Mouse (Mus musculus): ENCODE data around the gene Mme. TPM values are rescaled to one million over a fixed set of nuclear protein-coding genes. Genes with fewer than 3 reads are reported as not detected.
A peak's percentile ranks its signal among the peaks of the same experiment; 100 is the strongest.

The Mme gene
- polyA plus RNA-seq (2016; fragmentation: Nextera tagmentation; extraction: Ambion mirVana), result 10.4 and 12.2 TPM in 2 replicates

GRCm38 (mm10) chr3:63241099-63241587, at the start of gene Mme:
Gene Mme, plus strand, starts transcription at chr3:63241537.
- H3K4me1 ChIP-seq, result no peaks in the 10 kb centered on the region
- 85% methylated on average over 7 of the region's 7 CpGs for WGBS
- no peak within 1 kb of the TSS for H3K27ac ChIP-seq (replicated peaks)
- no peaks in the 10 kb centered on the region for H3K9me3 ChIP-seq (replicated peaks)
- DNase-seq (ENCODE audit: low spot score), result no peak
- H3K4me3 ChIP-seq, result no peak within 1 kb of the TSS
- no peaks in the 10 kb centered on the region for H3K27me3 ChIP-seq (ENCODE audit: low read depth, poor library complexity, severe bottlenecking)
- H3K36me3 ChIP-seq, result no peaks in the 10 kb centered on the region

DNA sequence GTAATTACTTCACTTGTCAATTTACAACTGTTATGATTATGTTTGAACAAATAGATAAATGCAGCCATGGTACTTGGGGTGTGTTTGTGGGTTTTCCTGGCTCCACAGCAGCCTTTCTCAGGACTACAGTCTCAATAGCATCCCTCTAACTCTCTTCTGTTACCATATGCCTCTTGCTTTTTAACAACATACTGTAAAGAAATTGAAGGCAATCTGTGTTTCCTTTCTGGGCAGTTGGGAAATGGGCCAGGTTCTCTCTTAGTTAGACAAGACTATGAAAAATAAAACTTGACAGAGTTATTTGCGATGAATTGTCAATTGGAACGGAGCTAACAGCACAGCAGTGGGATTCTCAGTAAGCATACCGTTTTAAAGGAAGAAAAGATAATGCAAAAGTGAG, 44.8 kb upstream of the Mme start:
- WGBS, result 90% methylated on average over 3 of the region's 3 CpGs
- H3K4me1 ChIP-seq, result no peaks in the 10 kb centered on the region
- H3K36me3 ChIP-seq, result no peaks in the 10 kb centered on the region
- H3K27ac ChIP-seq (replicated peaks), result no peak overlapping the region
- no peak for DNase-seq (ENCODE audit: low spot score)
- no peaks in the 10 kb centered on the region for H3K27me3 ChIP-seq (ENCODE audit: low read depth, poor library complexity, severe bottlenecking)
- H3K9me3 ChIP-seq (replicated peaks), result no peaks in the 10 kb centered on the region
- H3K4me3 ChIP-seq, result no peak overlapping the region

DNA sequence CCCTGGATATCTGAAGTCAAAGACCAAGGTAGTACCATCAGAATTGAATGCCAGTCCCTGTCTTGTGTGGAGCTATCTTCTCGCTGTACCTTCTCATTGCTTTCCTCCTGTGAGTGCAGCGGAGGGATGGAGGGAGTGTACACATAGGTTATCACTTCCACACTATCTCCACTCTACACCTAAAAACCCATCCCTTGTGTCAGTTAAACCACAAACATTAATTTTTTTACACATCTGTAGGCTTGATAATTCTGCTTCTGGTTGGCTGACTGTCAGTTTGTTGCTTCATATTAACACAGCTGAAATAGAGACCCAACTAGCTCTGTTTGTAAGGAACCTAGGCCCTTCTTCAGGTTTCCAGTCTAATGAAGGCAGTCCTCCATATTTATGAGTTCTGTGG, 43.3 kb upstream of the Mme start:
- H3K4me3 ChIP-seq, result no peak overlapping the region
- 91% methylated on average over 2 of the region's 2 CpGs for WGBS

DNA sequence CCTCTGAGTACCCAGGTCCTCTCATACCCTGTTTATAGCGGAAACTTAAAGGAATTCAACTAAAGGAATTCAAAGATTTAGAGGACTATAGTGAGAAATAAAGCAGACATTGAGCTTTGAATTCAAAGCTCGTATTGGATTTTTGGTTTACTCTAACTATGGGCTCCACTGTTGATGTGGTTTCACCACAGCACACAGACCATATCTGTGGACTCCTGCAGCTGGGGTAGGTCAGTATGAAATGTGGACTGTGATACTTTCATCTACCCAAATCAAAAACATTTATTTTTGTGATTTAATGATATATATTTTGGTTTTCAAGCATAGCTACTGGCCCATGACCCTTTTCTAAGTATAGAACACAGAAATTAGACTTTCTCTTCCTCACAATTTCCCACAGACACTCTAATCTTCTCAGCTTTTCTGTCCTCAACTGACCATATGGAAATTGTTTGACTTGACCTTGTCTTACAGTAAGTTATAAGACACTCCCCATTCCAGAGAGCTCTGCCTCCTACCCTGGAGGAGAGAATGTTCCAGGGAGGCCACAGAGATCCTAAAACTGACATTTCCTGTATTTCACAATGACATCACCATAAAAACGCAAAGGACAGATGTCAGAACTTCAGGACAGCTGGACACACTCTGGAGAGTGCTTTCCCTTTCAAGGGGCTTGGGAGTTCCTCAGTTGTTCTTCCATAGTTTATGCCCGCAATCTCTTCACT, 19.3 kb upstream of the Mme start:
- no peak overlapping the region for H3K27ac ChIP-seq (replicated peaks)
- H3K9me3 ChIP-seq (replicated peaks), result no peaks in the 10 kb centered on the region
- H3K4me3 ChIP-seq, result no peak overlapping the region
- peaks cover 13% of the 10 kb centered on the region for H3K4me1 ChIP-seq
- 90% methylated on average over 4 of the region's 4 CpGs for WGBS
- H3K27me3 ChIP-seq (ENCODE audit: low read depth, poor library complexity, severe bottlenecking), result no peaks in the 10 kb centered on the region
- H3K36me3 ChIP-seq, result no peaks in the 10 kb centered on the region
- no peak for DNase-seq (ENCODE audit: low spot score)

More for the DNA sequence above, 43.3 kb upstream of the Mme start:
- H3K27me3 ChIP-seq (ENCODE audit: low read depth, poor library complexity, severe bottlenecking), result no peaks in the 10 kb centered on the region
- no peaks in the 10 kb centered on the region for H3K9me3 ChIP-seq (replicated peaks)
- no peak overlapping the region for H3K27ac ChIP-seq (replicated peaks)
- no peaks in the 10 kb centered on the region for H3K4me1 ChIP-seq
- no peaks in the 10 kb centered on the region for H3K36me3 ChIP-seq
- no peak for DNase-seq (ENCODE audit: low spot score)

- no peak overlapping the region for H3K4me3 ChIP-seq
- H3K27me3 ChIP-seq (ENCODE audit: low read depth, poor library complexity, severe bottlenecking), result no peaks in the 10 kb centered on the region
- no peak overlapping the region for H3K27ac ChIP-seq (replicated peaks)
- 47% methylated on average over 1 of the region's 1 CpGs for WGBS
- H3K4me1 ChIP-seq, result peaks cover 13% of the 10 kb centered on the region
- H3K36me3 ChIP-seq, result no peaks in the 10 kb centered on the region
- H3K9me3 ChIP-seq (replicated peaks), result no peaks in the 10 kb centered on the region
- DNase-seq (ENCODE audit: low spot score), result no peak
Measured at GRCm38 (mm10) chr3:63223676-63224075, 17.7 kb upstream of the Mme start.

GRCm38 (mm10) chr3:63235957-63236356, 5.4 kb upstream of the Mme start:
- Histone ChIP-seq H3K27ac (replicated peaks) (no peak overlapping the region), H3K9me3 (replicated peaks) (no peaks in the 10 kb centered on the region), H3K4me1 (no peaks in the 10 kb centered on the region), H3K27me3 (ENCODE audit: low read depth, poor library complexity, severe bottlenecking) (no peaks in the 10 kb centered on the region), H3K36me3 (no peaks in the 10 kb centered on the region), H3K4me3 (no peak overlapping the region)
- no peak for DNase-seq (ENCODE audit: low spot score)
- WGBS, result 68% methylated on average over 2 of the region's 2 CpGs

DNA sequence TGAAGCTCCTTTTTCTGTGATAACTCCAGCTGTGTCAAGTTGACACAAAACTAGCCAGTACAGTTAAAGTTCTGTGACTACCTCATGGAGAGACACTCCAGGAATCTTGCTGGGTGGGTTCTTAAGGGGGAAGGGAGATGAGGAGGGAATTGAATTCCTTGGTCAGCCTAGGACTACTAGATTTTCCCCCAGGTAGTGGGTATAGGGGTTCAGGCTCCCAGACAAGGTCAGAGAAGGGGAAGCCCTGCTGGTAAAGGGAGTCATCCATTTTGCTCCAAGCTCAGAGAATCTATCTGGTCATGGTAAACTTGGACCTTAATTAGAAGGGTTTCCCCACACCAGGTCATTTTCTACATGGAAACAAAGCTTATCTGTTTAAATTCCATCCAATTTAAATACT, 2.4 kb downstream of the Mme start:
- no peak overlapping the region for H3K4me3 ChIP-seq
- no peaks in the 10 kb centered on the region for H3K27me3 ChIP-seq (ENCODE audit: low read depth, poor library complexity, severe bottlenecking)
- DNase-seq (ENCODE audit: low spot score), result no peak
- H3K27ac ChIP-seq (replicated peaks), result no peak overlapping the region
- no peaks in the 10 kb centered on the region for H3K4me1 ChIP-seq
- H3K36me3 ChIP-seq, result no peaks in the 10 kb centered on the region
- H3K9me3 ChIP-seq (replicated peaks), result no peaks in the 10 kb centered on the region

- H3K27me3 ChIP-seq (ENCODE audit: low read depth, poor library complexity, severe bottlenecking), result no peaks in the 10 kb centered on the region
- no peak overlapping the region for H3K27ac ChIP-seq (replicated peaks)
- H3K4me3 ChIP-seq, result no peak overlapping the region
- no peaks in the 10 kb centered on the region for H3K9me3 ChIP-seq (replicated peaks)
- WGBS, result 90% methylated on average over 2 of the region's 2 CpGs
- no peaks in the 10 kb centered on the region for H3K36me3 ChIP-seq
- no peaks in the 10 kb centered on the region for H3K4me1 ChIP-seq
- DNase-seq (ENCODE audit: low spot score), result no peak
Measured at GRCm38 (mm10) chr3:63272091-63272490, 30.8 kb downstream of the Mme start.

DNA sequence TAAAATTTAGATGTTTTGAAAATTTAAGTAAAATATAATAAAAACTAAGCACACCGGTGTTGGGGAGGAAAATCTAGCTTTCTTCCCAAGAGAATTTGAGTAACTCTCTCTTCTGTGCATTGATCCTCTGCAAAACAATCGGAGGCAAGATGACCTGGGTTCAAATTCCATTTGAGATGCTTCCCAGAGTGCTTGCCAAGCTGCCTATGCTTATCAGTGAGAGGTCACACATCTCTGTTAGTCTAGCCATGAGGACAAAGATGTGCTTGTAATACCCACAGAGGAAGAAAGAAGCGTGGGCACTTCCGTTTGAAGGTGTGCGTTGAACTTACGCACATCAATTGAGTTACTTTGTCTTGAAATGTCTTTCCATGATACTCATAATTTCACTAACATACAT, 53.0 kb downstream of the Mme start:
- 76% methylated on average over 6 of the region's 6 CpGs for WGBS
- H3K4me3 ChIP-seq, result no peak overlapping the region

GRCm38 (mm10) chr3:63294791-63295190, 53.5 kb downstream of the Mme start:
- H3K27ac ChIP-seq (replicated peaks), result peak overlapping the region; percentile 85
- peaks cover 34% of the 10 kb centered on the region for H3K27me3 ChIP-seq (ENCODE audit: low read depth, poor library complexity, severe bottlenecking)
- 43% methylated on average over 4 of the region's 4 CpGs for WGBS

More for the DNA sequence above, 53.0 kb downstream of the Mme start:
- DNase-seq (ENCODE audit: low spot score), result no peak
- Histone ChIP-seq H3K27me3 (ENCODE audit: low read depth, poor library complexity, severe bottlenecking) (peaks cover 34% of the 10 kb centered on the region), H3K4me1 (peaks cover 22% of the 10 kb centered on the region), H3K9me3 (replicated peaks) (no peaks in the 10 kb centered on the region), H3K36me3 (no peaks in the 10 kb centered on the region), H3K27ac (replicated peaks) (no peak overlapping the region)

GRCm38 (mm10) chr3:63295237-63295636, 53.9 kb downstream of the Mme start:
- WGBS, result under 1% methylated on average over 21 of the region's 21 CpGs
- peaks cover 22% of the 10 kb centered on the region for H3K4me1 ChIP-seq
- no peaks in the 10 kb centered on the region for H3K9me3 ChIP-seq (replicated peaks)
- peaks cover 34% of the 10 kb centered on the region for H3K27me3 ChIP-seq (ENCODE audit: low read depth, poor library complexity, severe bottlenecking)
- peak overlapping the region; percentile 81 for H3K4me3 ChIP-seq
- H3K36me3 ChIP-seq, result no peaks in the 10 kb centered on the region
- DNase-seq (ENCODE audit: low spot score), result peak; percentile 77
- peak overlapping the region; percentile 85 for H3K27ac ChIP-seq (replicated peaks)

More at GRCm38 (mm10) chr3:63294791-63295190, 53.5 kb downstream of the Mme start:
- no peaks in the 10 kb centered on the region for H3K36me3 ChIP-seq
- no peak for DNase-seq (ENCODE audit: low spot score)
- H3K4me3 ChIP-seq, result peak overlapping the region; percentile 81
- peaks cover 22% of the 10 kb centered on the region for H3K4me1 ChIP-seq
- H3K9me3 ChIP-seq (replicated peaks), result no peaks in the 10 kb centered on the region

DNA sequence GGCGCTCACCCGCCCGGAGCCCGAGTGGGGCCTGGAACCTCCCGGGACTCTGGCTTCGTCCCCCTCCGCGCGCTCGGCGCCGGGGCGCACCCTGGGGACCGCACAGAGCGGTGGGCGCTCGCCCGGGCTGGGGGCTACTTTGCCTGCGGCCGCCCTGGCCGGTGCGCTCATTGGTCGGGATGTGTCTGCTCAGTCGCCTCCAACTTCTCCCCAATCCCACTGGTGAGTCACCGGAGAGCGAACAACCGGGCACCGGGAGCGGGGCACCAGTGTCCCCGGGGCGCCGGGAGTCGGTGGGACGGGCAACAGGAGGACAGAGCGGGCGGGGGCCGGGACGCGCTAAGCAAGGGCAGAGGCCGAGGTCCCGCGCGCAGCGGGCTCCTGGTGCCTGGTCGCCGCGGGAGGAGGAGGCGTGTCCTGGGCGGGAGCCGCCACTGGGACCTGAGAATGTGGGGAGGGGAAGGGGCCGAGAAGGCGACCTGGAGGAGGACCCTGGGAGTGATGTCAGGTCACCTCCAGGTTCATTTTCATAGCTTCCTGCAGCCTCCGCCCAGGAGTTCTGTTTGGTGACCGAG, 54.4 kb downstream of the Mme start:
- Histone ChIP-seq H3K9me3 (replicated peaks) (no peaks in the 10 kb centered on the region), H3K4me3 (peak overlapping the region; percentile 81), H3K27me3 (ENCODE audit: low read depth, poor library complexity, severe bottlenecking) (peaks cover 34% of the 10 kb centered on the region), H3K36me3 (no peaks in the 10 kb centered on the region), H3K4me1 (peaks cover 22% of the 10 kb centered on the region), H3K27ac (replicated peaks) (peak overlapping the region; percentile 85)
- under 1% methylated on average over 54 of the region's 54 CpGs for WGBS
- peak; percentile 74 for DNase-seq (ENCODE audit: low spot score)

GRCm38 (mm10) chr3:63296411-63296810, 55.1 kb downstream of the Mme start:
- Histone ChIP-seq H3K27ac (replicated peaks) (no peak overlapping the region), H3K27me3 (ENCODE audit: low read depth, poor library complexity, severe bottlenecking) (peaks cover 34% of the 10 kb centered on the region), H3K36me3 (no peaks in the 10 kb centered on the region), H3K4me3 (peak overlapping the region; percentile 81), H3K4me1 (peaks cover 22% of the 10 kb centered on the region), H3K9me3 (replicated peaks) (no peaks in the 10 kb centered on the region)
- peak; percentile 19 for DNase-seq (ENCODE audit: low spot score)
- WGBS, result 9% methylated on average over 12 of the region's 12 CpGs
